Mouse (Mus musculus) intestine, postnatal 0 days (tissue): ENCODE results near the gene Wdr83. TPM values are rescaled to one million over a fixed set of nuclear protein-coding genes. Genes with fewer than 3 reads are reported as not detected.
"Not testable (repeated sequence)": the region's sequence is repeated elsewhere in the genome, so short reads cannot be mapped to it uniquely, and the experiment has no call there.

Experiments used
- ATAC-seq: fragments of 200-750 bp; cut with Nextera tagmentation; 2 replicates; pipeline ENCODE4 v1.8.0; 2017; ENCODE audit warnings: mild to moderate bottlenecking, moderate TSS enrichment, moderate library complexity
- H3K27ac ChIP-seq: fragments of 300-500 bp; sonication (generic); 2 replicates; pipeline ENCODE4 v1.5.1; 2014; ENCODE audit warnings: mild to moderate bottlenecking, low read depth, low read length, moderate library complexity
- H3K27me3 ChIP-seq: fragments of 300-500 bp; sonication (generic); replicated peaks from 2 replicates; pipeline ENCODE4 v1.6.1; 2014; ENCODE audit warnings: low read length, mixed read lengths; ENCODE audit not compliant: control insufficient read depth, insufficient read depth
- H3K36me3 ChIP-seq: fragments of 300-500 bp; sonication (generic); 2 replicates; pipeline ENCODE4 v1.6.1; 2014; ENCODE audit warnings: mild to moderate bottlenecking, moderate library complexity; ENCODE audit not compliant: control insufficient read depth, insufficient read depth
- H3K4me1 ChIP-seq: fragments of 300-500 bp; sonication (generic); replicated peaks from 2 replicates; pipeline ENCODE4 v1.6.1; 2014; ENCODE audit warnings: antibody characterized with exemption, low read length, mixed read lengths; ENCODE audit not compliant: control insufficient read depth, insufficient read depth
- H3K4me2 ChIP-seq: fragments of 300-500 bp; sonication (generic); replicated peaks from 2 replicates; pipeline ENCODE4 v1.6.1; 2014; ENCODE audit warnings: low read depth, mild to moderate bottlenecking, moderate library complexity
- H3K4me3 ChIP-seq: fragments of 300-500 bp; sonication (generic); 2 replicates; pipeline ENCODE4 v1.5.1; 2014; ENCODE audit warnings: low read depth, low read length
- H3K9ac ChIP-seq: fragments of 300-500 bp; sonication (generic); 2 replicates; pipeline ENCODE4 v1.6.1; 2014; ENCODE audit warnings: mild to moderate bottlenecking, low read depth, low read length
- H3K9me3 ChIP-seq: fragments of 300-500 bp; sonication (generic); 2 replicates; pipeline ENCODE4 v1.6.1; 2016; ENCODE audit warnings: mixed run types; ENCODE audit not compliant: control insufficient read depth
- CTCF ChIP-seq: sonication (generic); IDR thresholded peaks from 2 replicates; pipeline ENCODE4 v1.5.1; 2016; ENCODE audit warnings: low read depth, mild to moderate bottlenecking, control low read depth, antibody characterized with exemption, moderate library complexity
- WGBS: fragments of 180-500 bp; shearing (Covaris S2); extraction: QIAGEN DNeasy Blood & Tissue Kit; methylation state at CpG from one replicate; pipeline ENCODE4 v1.1.7; 2014; 5-methylcytosine and 5-hydroxymethylcytosine counted together
- polyA plus RNA-seq: library from polyadenylated mRNA; unstranded; fragments of >200 nt; fragmentation: Nextera tagmentation; extraction: Ambion mirVana; gene quantifications from 2 replicates; pipeline ENCODE4 v1.2.1, GENCODE M21; 2015

The Wdr83 gene
- polyA plus RNA-seq, 1 experiment from 2014 or later, result 23.0 TPM

GRCm38 (mm10) chr8:85091526-85092090, 10.5 kb upstream of the Wdr83 start:
- Histone ChIP-seq H3K9ac (no peak overlapping the region), H3K27me3 (no peaks in the 10 kb centered on the region), H3K4me3 (no peak overlapping the region), H3K27ac (no peak overlapping the region), H3K9me3 (no peaks in the 10 kb centered on the region), H3K4me1 (no peaks in the 10 kb centered on the region), H3K4me2 (no peak overlapping the region), H3K36me3 (peaks cover 84% of the 10 kb centered on the region)
- no peak for TF ChIP-seq CTCF
- WGBS, result 51% methylated on average over 21 of the region's 21 CpGs
- ATAC-seq, result no peak

GRCm38 (mm10) chr8:85090856-85091255, 9.8 kb upstream of the Wdr83 start:
- H3K36me3 ChIP-seq, result peaks cover 81% of the 10 kb centered on the region
- no peak overlapping the region for H3K4me2 ChIP-seq
- no peak overlapping the region for H3K9ac ChIP-seq
- H3K4me3 ChIP-seq, result no peak overlapping the region
- WGBS, result 83% methylated on average over 11 of the region's 11 CpGs
- ATAC-seq, result no peak
- no peaks in the 10 kb centered on the region for H3K9me3 ChIP-seq
- no peak overlapping the region for H3K27ac ChIP-seq
- no peaks in the 10 kb centered on the region for H3K4me1 ChIP-seq
- no peaks in the 10 kb centered on the region for H3K27me3 ChIP-seq
- no peak for TF ChIP-seq CTCF

GRCm38 (mm10) chr8:85088771-85089170, 7.7 kb upstream of the Wdr83 start:
- no peak overlapping the region for H3K4me3 ChIP-seq
- no peak for ATAC-seq
- no peak for TF ChIP-seq CTCF
- H3K27ac ChIP-seq, result no peak overlapping the region
- H3K4me1 ChIP-seq, result peaks cover 6% of the 10 kb centered on the region; the same call in 1 of the 2 replicates
- no peaks in the 10 kb centered on the region for H3K9me3 ChIP-seq
- 82% methylated on average over 2 of the region's 2 CpGs for WGBS
- no peak overlapping the region for H3K4me2 ChIP-seq
- no peak overlapping the region for H3K9ac ChIP-seq
- peaks cover 72% of the 10 kb centered on the region for H3K36me3 ChIP-seq
- H3K27me3 ChIP-seq, result no peaks in the 10 kb centered on the region

GRCm38 (mm10) chr8:85086238-85086637, 5.1 kb upstream of the Wdr83 start:
- TF ChIP-seq CTCF, result peak; percentile 43
- no peaks in the 10 kb centered on the region for H3K27me3 ChIP-seq
- H3K36me3 ChIP-seq, result peaks cover 49% of the 10 kb centered on the region
- peaks cover 7% of the 10 kb centered on the region; the same call in 1 of the 2 replicates for H3K4me1 ChIP-seq
- H3K27ac ChIP-seq, result no peak overlapping the region
- 82% methylated on average over 3 of the region's 3 CpGs for WGBS
- no peak overlapping the region for H3K9ac ChIP-seq
- no peak overlapping the region for H3K4me2 ChIP-seq
- no peak for ATAC-seq
- H3K9me3 ChIP-seq, result no peaks in the 10 kb centered on the region
- no peak overlapping the region for H3K4me3 ChIP-seq

GRCm38 (mm10) chr8:85084633-85085032, 3.5 kb upstream of the Wdr83 start:
- H3K4me1 ChIP-seq, result peaks cover 7% of the 10 kb centered on the region
- TF ChIP-seq CTCF, result no peak
- H3K4me2 ChIP-seq, result peak overlapping the region; percentile 87
- peaks cover 41% of the 10 kb centered on the region for H3K36me3 ChIP-seq
- H3K4me3 ChIP-seq, result 0 out of 2 replicates have a peak overlapping the region, but pooled peaks have one; percentile 86
- no peak overlapping the region for H3K9ac ChIP-seq
- no peaks in the 10 kb centered on the region for H3K9me3 ChIP-seq
- H3K27me3 ChIP-seq, result no peaks in the 10 kb centered on the region
- H3K27ac ChIP-seq, result no peak overlapping the region
- ATAC-seq, result no peak
- WGBS, result 84% methylated on average over 8 of the region's 8 CpGs

- Histone ChIP-seq H3K4me2 (peak within 1 kb of the TSS; percentile 87), H3K4me3 (peak within 1 kb of the TSS; percentile 86), H3K27me3 (no peaks in the 10 kb centered on the region), H3K36me3 (peaks cover 33% of the 10 kb centered on the region), H3K9ac (peak within 1 kb of the TSS; percentile 83), H3K9me3 (no peaks in the 10 kb centered on the region), H3K4me1 (peaks cover 7% of the 10 kb centered on the region), H3K27ac (peak within 1 kb of the TSS; percentile 83)
- ATAC-seq, result peak; percentile 87
- WGBS, result under 1% methylated on average over 30 of the region's 30 CpGs
- peak; percentile 59 for TF ChIP-seq CTCF
These were observed 2.2 kb upstream of the Wdr83 start, which contains the start of gene Man2b1 for GRCm38 (mm10) chr8:85083108-85083813. Gene Man2b1, plus strand, starts transcription at chr8:85083270.

- not testable (repeated sequence) for H3K4me2 ChIP-seq, H3K9ac ChIP-seq, H3K4me1 ChIP-seq, H3K9me3 ChIP-seq, H3K27me3 ChIP-seq, H3K27ac ChIP-seq, ATAC-seq, H3K4me3 ChIP-seq
- WGBS, result 80% methylated on average over 4 of the region's 4 CpGs
- H3K36me3 ChIP-seq, result peaks cover 26% of the 10 kb centered on the region
These were observed 1.1 kb upstream of the Wdr83 start for GRCm38 (mm10) chr8:85082169-85082568.
